Mouse (Mus musculus) thymus, adult 2 months (tissue): ENCODE measurements around the gene Gtpbp8.

Experiments used
- CTCF ChIP-seq: fragments of 200-500 bp; IDR thresholded peaks from 2 replicates; pipeline ENCODE4 v1.5.1; 2012; ENCODE audit warnings: mild to moderate bottlenecking, control low read depth, low read length, moderate library complexity, borderline replicate concordance; ENCODE audit not compliant: control insufficient read depth, poor library complexity, insufficient read depth; ENCODE audit errors: extremely low read depth
- POLR2A ChIP-seq: fragments of 200-500 bp; IDR thresholded peaks from 2 replicates; pipeline ENCODE4 v1.6.1; 2012; ENCODE audit warnings: mild to moderate bottlenecking, low read length, control low read depth, moderate library complexity; ENCODE audit not compliant: control insufficient read depth, poor library complexity, insufficient read depth; ENCODE audit errors: extremely low read depth

DNA sequence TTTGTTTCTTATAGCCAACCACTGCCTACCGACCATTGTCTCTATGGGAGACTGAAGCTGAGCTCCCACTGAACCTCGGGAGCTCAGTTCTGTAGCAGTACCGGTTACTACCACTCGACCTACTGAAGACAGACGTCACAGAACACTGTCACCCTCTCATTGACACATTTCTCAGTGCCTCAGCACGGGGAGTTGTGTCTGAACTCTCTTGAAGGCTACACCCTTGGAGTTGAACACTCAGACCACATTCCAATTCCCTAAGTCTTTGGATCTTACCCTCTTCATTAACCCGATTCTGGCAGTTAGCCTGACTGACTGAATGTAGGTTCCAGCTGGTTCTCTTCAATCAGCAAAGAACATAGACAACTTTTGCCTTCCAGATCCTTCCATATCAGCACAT, 26.8 kb downstream of the Gtpbp8 start:
- TF ChIP-seq CTCF (no peak), POLR2A (no peak)
